Mouse (Mus musculus): Measurements from ENCODE around the gene 2610528J11Rik. TPM values are rescaled to one million over a fixed set of nuclear protein-coding genes. Genes with fewer than 3 reads are reported as not detected.
A peak's percentile ranks its signal among the peaks of the same experiment; 100 is the strongest.
"Not testable (repeated sequence)": the region's sequence is repeated elsewhere in the genome, so short reads cannot be mapped to it uniquely, and the experiment has no call there.

2610528J11Rik gene
- total and polyA plus RNA-seq, 3 experiments = not detected

DNA sequence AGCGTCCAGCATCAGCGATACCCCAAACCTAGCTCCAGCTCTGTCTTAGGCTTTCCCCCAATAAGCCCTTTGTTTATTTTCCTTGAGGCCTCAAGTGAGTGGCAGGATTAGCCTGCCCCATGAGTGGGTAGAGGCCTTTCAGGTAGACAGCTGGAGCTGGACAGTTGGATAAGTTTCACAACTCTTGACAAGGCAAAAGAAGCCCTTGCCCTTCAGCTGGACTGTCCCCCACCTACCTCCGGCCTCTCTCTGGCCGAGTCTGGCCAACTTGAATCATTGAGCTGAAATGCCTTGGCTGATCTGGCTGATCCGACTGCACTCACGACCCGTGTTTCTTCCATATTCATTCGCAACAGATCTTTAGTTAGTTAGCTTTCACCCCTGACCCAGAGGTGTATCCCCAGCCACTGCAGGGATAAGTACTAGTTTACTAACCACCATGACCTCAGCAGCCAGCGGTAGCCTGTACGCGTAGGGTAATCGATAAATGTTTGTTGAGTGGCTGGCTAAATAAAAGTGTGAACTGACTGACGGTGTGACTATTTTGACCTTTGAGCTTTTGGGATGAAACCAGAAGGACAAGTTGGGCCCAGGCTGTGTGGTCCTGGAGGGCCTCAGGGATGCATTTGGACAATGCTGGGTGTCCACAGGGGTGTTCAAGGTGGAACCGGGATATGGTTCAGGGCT is 17.8 kb downstream of the 2610528J11Rik start:
- no peak for DNase-seq (ENCODE audit: extremely low read depth)
- dilution Hi-C loops (cut with MboI; ENCODE audit: extremely low pct_ligation_motif_present, extremely low pct_unique_long_range_greater_than_20kb, low sequenced_read_pairs) = no loop called here
- no peak overlapping the region for H3K4me2 ChIP-seq (ENCODE audit: insufficient read depth, low read depth, poor library complexity, severe bottlenecking)
- no peak overlapping the region for H3K27ac ChIP-seq (ENCODE audit: insufficient read depth, low read depth)
- H3K9me3 ChIP-seq (replicated peaks; ENCODE audit: low read length) = no peaks in the 10 kb centered on the region
- no peak for TF ChIP-seq MAFK (IDR thresholded peaks at IDR 0.05; ENCODE audit: insufficient replicate concordance, low read length)
- no peak overlapping the region for H3K9ac ChIP-seq (ENCODE audit: insufficient read depth, low read depth)
- in situ Hi-C loops (cut with MboI; ENCODE audit: low pct_ligation_motif_present, low pct_unique_long_range_greater_than_20kb, low sequenced_read_pairs) = loop anchor here (10.0 kb wide), 1 partner anchor 60 kb away; no protein-coding TSS in a partner anchor
- no peaks in the 10 kb centered on the region for H3K4me1 ChIP-seq (ENCODE audit: control insufficient read depth in 1 of 2, insufficient read depth in 2 of 2)
- no peaks in the 10 kb centered on the region for H3K36me3 ChIP-seq (replicated peaks in 1 of 2; ENCODE audit: control insufficient read depth in 1 of 2, insufficient read depth in 1 of 2, low read length in 1 of 2)
- no peaks in the 10 kb centered on the region for H3K79me2 ChIP-seq (replicated peaks; ENCODE audit: control insufficient read depth, extremely low read depth, insufficient read depth, poor library complexity, severe bottlenecking)
- peaks cover 80% of the 10 kb centered on the region for H3K27me3 ChIP-seq (replicated peaks)
- no peak overlapping the region for H3K4me3 ChIP-seq (replicated peaks in 1 of 3; ENCODE audit: low read depth in 2 of 3, low read length in 2 of 3, poor library complexity in 1 of 3)

DNA sequence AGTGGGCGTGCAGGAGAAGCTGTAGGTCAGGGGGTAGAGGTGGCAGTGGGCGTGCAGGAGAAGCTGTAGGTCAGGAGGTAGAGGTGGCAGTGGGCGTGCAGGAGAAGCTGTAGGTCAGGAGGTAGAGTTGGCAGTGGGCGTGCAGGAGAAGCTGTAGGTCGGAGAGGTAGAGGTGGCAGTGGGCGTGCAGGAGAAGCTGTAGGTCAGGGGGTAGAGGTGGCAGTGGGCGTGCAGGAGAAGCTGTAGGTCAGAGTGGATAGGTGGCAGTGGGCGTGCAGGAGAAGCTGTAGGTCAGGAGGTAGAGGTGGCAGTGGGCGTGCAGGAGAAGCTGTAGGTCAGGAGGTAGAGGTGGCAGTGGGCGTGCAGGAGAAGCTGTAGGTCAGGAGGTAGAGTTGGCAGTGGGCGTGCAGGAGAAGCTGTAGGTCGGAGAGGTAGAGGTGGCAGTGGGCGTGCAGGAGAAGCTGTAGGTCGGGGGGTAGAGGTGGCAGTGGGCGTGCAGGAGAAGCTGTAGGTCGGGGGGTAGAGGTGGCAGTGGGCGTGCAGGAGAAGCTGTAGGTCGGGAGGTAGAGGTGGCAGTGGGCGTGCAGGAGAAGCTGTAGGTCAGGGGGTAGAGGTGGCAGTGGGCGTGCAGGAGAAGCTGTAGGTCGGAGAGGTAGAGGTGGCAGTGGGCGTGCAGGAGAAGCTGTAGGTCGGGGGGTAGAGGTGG is 20.8 kb downstream of the 2610528J11Rik start:
- in situ Hi-C loops (cut with MboI; ENCODE audit: low pct_ligation_motif_present, low pct_unique_long_range_greater_than_20kb, low sequenced_read_pairs) = loop anchor here (10.0 kb wide), 1 partner anchor 63 kb away; no protein-coding TSS in a partner anchor
- H3K9ac ChIP-seq (ENCODE audit: insufficient read depth, low read depth); H3K4me2 ChIP-seq (ENCODE audit: insufficient read depth, low read depth, poor library complexity, severe bottlenecking); H3K4me3 ChIP-seq (replicated peaks in 1 of 3; ENCODE audit: low read depth in 2 of 3, low read length in 2 of 3, poor library complexity in 1 of 3); dilution Hi-C loops (cut with MboI; ENCODE audit: extremely low pct_ligation_motif_present, extremely low pct_unique_long_range_greater_than_20kb, low sequenced_read_pairs); H3K4me1 ChIP-seq (ENCODE audit: control insufficient read depth in 1 of 2, insufficient read depth in 2 of 2); DNase-seq (ENCODE audit: extremely low read depth); H3K36me3 ChIP-seq (replicated peaks in 1 of 2; ENCODE audit: control insufficient read depth in 1 of 2, insufficient read depth in 1 of 2, low read length in 1 of 2); H3K9me3 ChIP-seq (replicated peaks; ENCODE audit: low read length); H3K79me2 ChIP-seq (replicated peaks; ENCODE audit: control insufficient read depth, extremely low read depth, insufficient read depth, poor library complexity, severe bottlenecking); H3K27ac ChIP-seq (ENCODE audit: insufficient read depth, low read depth): not testable (repeated sequence)
- H3K27me3 ChIP-seq (replicated peaks) = peaks cover 78% of the 10 kb centered on the region

DNA sequence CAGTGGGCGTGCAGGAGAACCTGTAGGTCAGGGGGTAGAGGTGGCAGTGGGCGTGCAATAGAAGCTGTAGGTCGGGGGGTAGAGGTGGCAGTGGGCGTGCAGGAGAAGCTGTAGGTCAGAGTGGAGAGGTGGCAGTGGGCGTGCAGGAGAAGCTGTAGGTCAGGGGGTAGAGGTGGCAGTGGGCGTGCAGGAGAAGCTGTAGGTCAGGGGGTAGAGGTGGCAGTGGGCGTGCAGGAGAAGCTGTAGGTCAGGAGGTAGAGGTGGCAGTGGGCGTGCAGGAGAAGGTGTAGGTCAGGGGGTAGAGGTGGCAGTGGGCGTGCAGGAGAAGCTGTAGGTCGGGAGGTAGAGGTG is 21.3 kb downstream of the 2610528J11Rik start:
- peaks cover 77% of the 10 kb centered on the region for H3K27me3 ChIP-seq (replicated peaks)
- dilution Hi-C loops (cut with MboI; ENCODE audit: extremely low pct_ligation_motif_present, extremely low pct_unique_long_range_greater_than_20kb, low sequenced_read_pairs) = not testable (repeated sequence)
- in situ Hi-C loops (cut with MboI; ENCODE audit: low pct_ligation_motif_present, low pct_unique_long_range_greater_than_20kb, low sequenced_read_pairs) = loop anchor here (10.0 kb wide), 1 partner anchor 63 kb away; no protein-coding TSS in a partner anchor

DNA sequence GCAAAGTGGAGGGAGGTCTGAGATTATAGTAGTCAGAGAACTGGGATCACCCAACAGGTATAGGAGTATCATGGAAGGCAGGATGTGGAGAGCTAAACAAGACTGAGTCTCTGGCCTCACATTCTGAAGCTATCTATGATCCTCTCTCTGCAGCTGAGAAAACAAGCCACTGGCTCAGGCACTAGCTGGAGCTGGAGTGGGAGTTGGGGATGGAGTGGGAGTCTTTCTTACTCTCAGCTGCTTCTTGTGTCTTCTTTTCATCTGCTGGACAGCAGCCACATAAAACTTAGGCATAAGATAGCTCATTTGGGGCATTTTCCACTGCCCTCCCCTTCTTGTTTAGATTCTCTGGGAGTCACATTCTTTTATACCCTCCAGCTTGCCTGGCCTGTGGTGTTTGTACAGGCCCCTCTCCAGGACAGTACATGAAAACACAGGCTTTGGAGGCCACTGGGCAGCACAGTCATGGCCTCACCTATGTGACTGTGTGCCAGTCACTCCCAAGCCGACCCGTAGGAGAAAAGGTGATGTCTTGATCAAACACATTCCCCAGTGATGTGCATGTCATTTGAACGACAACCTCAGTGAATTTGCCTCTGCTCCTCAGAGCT is 26.3 kb downstream of the 2610528J11Rik start:
- dilution Hi-C loops (cut with MboI; ENCODE audit: extremely low pct_ligation_motif_present, extremely low pct_unique_long_range_greater_than_20kb, low sequenced_read_pairs) = no loop called here

More for the DNA sequence above, 21.3 kb downstream of the 2610528J11Rik start:
- H3K9me3 ChIP-seq (replicated peaks; ENCODE audit: low read length); H3K4me2 ChIP-seq (ENCODE audit: insufficient read depth, low read depth, poor library complexity, severe bottlenecking); H3K79me2 ChIP-seq (replicated peaks; ENCODE audit: control insufficient read depth, extremely low read depth, insufficient read depth, poor library complexity, severe bottlenecking); H3K27ac ChIP-seq (ENCODE audit: insufficient read depth, low read depth); H3K9ac ChIP-seq (ENCODE audit: insufficient read depth, low read depth); H3K4me1 ChIP-seq (ENCODE audit: control insufficient read depth in 1 of 2, insufficient read depth in 2 of 2); H3K36me3 ChIP-seq (replicated peaks in 1 of 2; ENCODE audit: control insufficient read depth in 1 of 2, insufficient read depth in 1 of 2, low read length in 1 of 2); H3K4me3 ChIP-seq (replicated peaks in 1 of 3; ENCODE audit: low read depth in 2 of 3, low read length in 2 of 3, poor library complexity in 1 of 3): not testable (repeated sequence)
- peak; percentile 23 for DNase-seq (ENCODE audit: extremely low read depth)

More for the DNA sequence above, 26.3 kb downstream of the 2610528J11Rik start:
- Histone ChIP-seq H3K9me3 (replicated peaks; ENCODE audit: low read length) (peaks cover 3% of the 10 kb centered on the region), H3K36me3 (replicated peaks in 1 of 2; ENCODE audit: control insufficient read depth in 1 of 2, insufficient read depth in 1 of 2, low read length in 1 of 2) (no peaks in the 10 kb centered on the region), H3K4me2 (ENCODE audit: insufficient read depth, low read depth, poor library complexity, severe bottlenecking) (no peak overlapping the region), H3K27ac (ENCODE audit: insufficient read depth, low read depth) (no peak overlapping the region), H3K79me2 (replicated peaks; ENCODE audit: control insufficient read depth, extremely low read depth, insufficient read depth, poor library complexity, severe bottlenecking) (no peaks in the 10 kb centered on the region), H3K27me3 (replicated peaks) (peaks cover 77% of the 10 kb centered on the region), H3K4me3 (replicated peaks in 1 of 3; ENCODE audit: low read depth in 2 of 3, low read length in 2 of 3, poor library complexity in 1 of 3) (no peak overlapping the region), H3K9ac (ENCODE audit: insufficient read depth, low read depth) (no peak overlapping the region), H3K4me1 (ENCODE audit: control insufficient read depth in 1 of 2, insufficient read depth in 2 of 2) (no peaks in the 10 kb centered on the region)
- DNase-seq (ENCODE audit: extremely low read depth) = no peak
- TF ChIP-seq RCOR1 (conservative IDR thresholded peaks at IDR 0.05; ENCODE audit: low read depth, low read length) (no peak), EP300 (IDR thresholded peaks at IDR 0.05; ENCODE audit: low read length) (no peak), POLR2A (IDR thresholded peaks at IDR 0.05; ENCODE audit: low read depth, low read length) (no peak), HCFC1 (IDR thresholded peaks at IDR 0.05; ENCODE audit: low read depth, low read length) (no peak)
- in situ Hi-C loops (cut with MboI; ENCODE audit: low pct_ligation_motif_present, low pct_unique_long_range_greater_than_20kb, low sequenced_read_pairs) = no loop called here
